Mouse (Mus musculus) stomach, adult 2 months (tissue): ENCODE measurements around the gene Kcnh7. TPM values are rescaled to one million over a fixed set of nuclear protein-coding genes. Genes with fewer than 3 reads are reported as not detected.

ENCODE experiments used
- polyA plus RNA-seq: library from polyadenylated mRNA; depleted of rRNA; stranded (reverse); fragments of >200 nt; gene quantifications from 2 replicates; pipeline ENCODE4 v1.2.3, GENCODE M21; 2012; rRNA removed

Gene Kcnh7
- polyA plus RNA-seq: not detected in 2 replicates

DNA sequence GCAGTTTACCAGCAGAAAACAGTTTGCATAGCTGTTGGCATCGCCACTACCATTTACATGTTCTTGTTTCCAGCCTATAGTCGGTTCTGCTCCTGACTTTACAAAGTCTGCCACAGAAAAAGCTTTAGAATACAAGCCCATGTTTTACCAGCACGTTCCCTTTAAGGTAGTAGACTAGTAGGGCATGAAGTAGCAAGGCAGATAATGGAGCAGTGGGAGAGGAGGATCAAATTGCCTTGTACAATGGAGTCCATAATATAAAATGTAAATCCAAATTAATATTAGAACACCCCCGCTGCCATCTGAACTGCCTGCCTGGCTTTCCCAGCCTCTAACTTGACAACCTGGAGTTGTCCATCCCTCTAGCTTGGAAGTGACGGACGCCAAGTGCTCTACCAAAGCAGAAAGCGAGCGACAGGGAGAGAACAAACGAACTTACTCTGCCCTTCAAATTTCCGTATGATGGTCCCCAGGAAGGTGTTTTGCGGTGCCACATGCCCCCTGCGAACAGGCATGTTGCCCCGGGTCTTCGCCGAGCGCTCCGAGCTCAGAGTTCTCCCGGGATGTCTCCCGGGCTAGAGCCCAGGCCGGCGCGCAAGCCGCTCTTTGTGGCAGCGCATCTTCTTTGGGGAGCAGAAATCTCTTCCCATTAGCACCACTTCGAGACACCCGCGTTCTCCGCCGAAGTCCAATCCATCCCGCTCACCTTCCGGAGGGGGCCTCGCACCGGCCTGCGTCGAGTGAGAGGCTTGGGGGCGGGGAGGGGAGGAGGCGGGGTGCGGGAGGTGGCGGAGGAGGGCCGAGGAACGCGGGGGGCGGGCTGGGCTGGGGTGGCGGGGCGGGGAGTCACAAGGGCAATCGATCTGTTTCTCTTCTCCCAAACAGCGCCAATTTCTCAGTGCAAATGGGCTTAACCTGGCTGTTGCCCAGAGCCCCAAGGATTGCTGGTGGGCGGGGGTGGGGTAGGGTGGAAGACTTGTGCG lies at the start of gene Kcnh7:
Kcnh7 (minus strand) TSS at position 725 of the 983 bp plus-strand sequence.

DNA sequence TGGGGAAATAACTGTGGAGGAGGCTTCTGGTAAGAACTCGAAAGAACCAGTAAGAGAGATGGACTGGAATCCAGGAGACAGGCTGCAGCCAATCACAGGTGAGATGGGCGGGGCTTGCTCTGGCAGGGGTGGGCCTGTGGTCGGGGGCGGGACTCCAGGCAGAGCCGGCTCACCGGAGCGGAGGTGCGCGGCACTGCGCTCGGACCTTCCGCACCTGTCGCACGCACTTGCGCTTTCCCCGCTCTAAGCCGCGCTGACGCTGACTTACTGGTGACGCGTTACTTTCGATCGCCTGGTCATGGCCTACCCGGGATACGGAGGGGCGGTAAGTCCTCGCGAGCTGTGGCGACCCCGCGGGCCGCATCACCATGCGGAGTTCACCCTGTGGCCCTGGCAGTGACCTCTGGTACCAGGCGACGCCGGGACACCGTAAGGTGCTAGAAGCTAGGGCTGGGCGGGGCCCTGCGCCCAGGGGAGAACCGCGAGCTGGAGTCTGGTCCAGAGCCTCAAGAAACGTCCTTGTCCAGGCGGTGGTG lies 519.9 kb downstream of the Kcnh7 start, which contains the start of gene Gca:
Gca (plus strand) TSS at position 151 of the 536 bp plus-strand sequence.

DNA sequence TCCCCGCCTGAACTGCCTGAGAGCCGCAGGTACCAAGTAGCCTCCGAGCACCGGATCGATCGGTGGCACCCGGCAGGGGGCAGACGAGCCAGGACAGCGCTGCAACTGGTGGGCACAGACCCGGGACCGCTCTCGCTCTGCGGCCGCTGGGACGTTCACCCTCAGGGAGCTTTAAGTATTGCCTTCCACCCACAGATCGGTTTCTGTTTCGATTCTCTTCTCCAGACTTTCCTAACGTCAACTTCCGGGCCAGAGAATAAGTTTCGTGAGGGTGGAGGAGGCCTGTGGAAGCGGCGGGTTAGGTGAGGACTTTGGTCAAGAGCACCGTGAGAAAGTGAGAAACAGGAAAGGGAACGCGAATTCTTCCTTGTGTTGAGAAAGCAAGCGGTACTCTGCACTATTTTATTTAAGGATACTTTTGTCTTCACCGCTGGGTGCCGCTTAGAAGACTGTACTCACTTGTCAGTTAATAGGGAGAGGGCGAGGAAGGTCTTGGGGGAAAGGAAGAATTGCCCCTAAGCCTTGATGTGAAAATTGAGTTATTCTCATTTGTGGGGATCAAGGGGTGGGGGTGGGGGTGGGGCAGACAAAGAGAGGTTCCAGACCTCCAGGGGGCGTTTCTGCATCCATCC lies 538.0 kb downstream of the Kcnh7 start, which contains the start of gene Ifih1:
Ifih1 (minus strand) TSS at position 242 of the 632 bp plus-strand sequence.

